Mouse (Mus musculus): ENCODE measurements at regions not wholly inside any gene's neighbourhood (a gene's known extent, or its start where the extent isn't known, plus 50 kb on each side); places are given as distances from the start of the nearest gene placed in this dataset.

DNA sequence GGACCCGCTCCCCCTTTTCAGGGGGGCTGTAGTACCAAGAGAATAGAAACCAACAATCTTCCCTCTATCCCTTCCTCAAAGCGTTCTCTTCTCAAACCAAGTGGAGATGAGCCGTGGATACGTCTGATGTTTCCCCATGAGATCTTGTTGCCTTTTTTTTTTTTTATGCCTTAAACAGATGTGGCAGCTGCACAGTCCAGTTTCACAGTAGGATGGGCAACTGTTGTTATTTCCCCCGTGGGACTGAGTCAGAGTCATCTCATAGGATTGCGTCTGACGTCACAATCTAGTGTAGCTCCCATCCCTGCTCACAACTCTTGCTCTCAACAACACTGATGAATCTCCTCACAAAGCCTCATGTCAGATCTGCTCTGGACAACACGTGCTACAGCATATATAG lies 148.7 kb upstream of the Trpc7 start:
- TF ChIP-seq CTCF (IDR thresholded peaks at IDR 0.05; ENCODE audit: extremely low read depth, insufficient read depth, low read length) (no peak), POLR2A (IDR thresholded peaks at IDR 0.05; ENCODE audit: extremely low read depth, insufficient read depth, low read length) (no peak)

Measured in cortical plate, adult 2 months (tissue).